Mouse (Mus musculus) ES-E14 (cell line): ENCODE results near the gene Cerkl.

Experiments
- CHD2 ChIP-seq: IDR thresholded peaks from 2 replicates; pipeline ENCODE4 v1.6.1; 2014; ENCODE audit warnings: mild to moderate bottlenecking, low read depth, low read length, inconsistent platforms
- HCFC1 ChIP-seq: IDR thresholded peaks from 2 replicates; pipeline ENCODE4 v1.6.1; 2012; ENCODE audit warnings: low read length, inconsistent platforms, borderline replicate concordance; ENCODE audit not compliant: insufficient read depth
- ZC3H11A ChIP-seq: IDR thresholded peaks from 2 replicates; pipeline ENCODE4 v1.6.1; 2012; ENCODE audit warnings: low read depth, mild to moderate bottlenecking, inconsistent platforms, low read length, borderline replicate concordance

DNA sequence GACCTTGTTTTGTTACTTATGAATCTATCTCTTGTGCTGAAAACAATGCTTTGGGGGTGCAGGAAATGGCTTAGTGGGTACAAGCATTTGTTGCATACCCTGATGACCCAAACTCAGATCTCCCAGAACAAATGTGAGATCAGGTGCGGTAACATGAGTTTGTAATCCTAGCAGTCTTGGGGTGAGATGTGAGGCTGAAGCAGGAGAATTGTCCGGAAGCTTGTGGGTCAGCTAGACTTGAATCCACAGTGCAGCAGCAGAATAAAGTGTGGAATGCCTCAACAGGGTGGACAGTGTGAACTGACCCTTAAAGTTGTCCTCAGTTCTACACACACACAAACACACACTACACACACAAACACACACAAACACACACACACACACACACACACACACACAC, 14.4 kb downstream of the Cerkl start:
- TF ChIP-seq ZC3H11A (no peak), CHD2 (no peak), HCFC1 (no peak)
